Mouse (Mus musculus) liver, embryonic 14.5 days (tissue): ENCODE data around the gene Tmem219. TPM values are rescaled to one million over a fixed set of nuclear protein-coding genes. Genes with fewer than 3 reads are reported as not detected.

Experiments
- ATAC-seq: fragments of 200-750 bp; cut with Nextera tagmentation; 2 replicates; pipeline ENCODE4 v1.8.0; 2017; ENCODE audit warnings: moderate number of reproducible peaks, mild to moderate bottlenecking, moderate library complexity; ENCODE audit not compliant: insufficient read depth
- DNase-seq, 3 experiments: peaks; one replicate each; pipeline ENCODE4 v3.0.0-alpha.2; 2012 to 2013; ENCODE audit warnings: low read depth in 3 of 3, low spot score in 3 of 3
- H3K27ac ChIP-seq: fragments of 300-500 bp; sonication (generic); 2 replicates; pipeline ENCODE4 v1.5.1; 2014; ENCODE audit warnings: moderate library complexity, mild to moderate bottlenecking, control low read depth, inconsistent platforms
- H3K27me3 ChIP-seq: fragments of 300-500 bp; sonication (generic); 2 replicates; pipeline ENCODE4 v1.6.1; 2014; ENCODE audit warnings: mild to moderate bottlenecking, low read length, moderate library complexity; ENCODE audit not compliant: control insufficient read depth, insufficient read depth
- H3K36me3 ChIP-seq: fragments of 300-500 bp; sonication (generic); replicated peaks from 2 replicates; pipeline ENCODE4 v1.6.1; 2014; ENCODE audit warnings: low read depth; ENCODE audit not compliant: control insufficient read depth, insufficient read depth
- H3K4me1 ChIP-seq, 2 experiments: fragments of 200-500 bp in 1 of 2; fragments of 300-500 bp in 1 of 2; sonication (generic) in 1 of 2; replicated peaks; 2 replicates each; pipeline ENCODE4 v1.6.1; 2012 to 2014; ENCODE audit warnings: antibody characterized with exemption in 1 of 2, inconsistent platforms in 1 of 2, low read length in 1 of 2; ENCODE audit not compliant: control insufficient read depth in 2 of 2, insufficient read depth in 2 of 2
- H3K4me2 ChIP-seq: fragments of 300-500 bp; sonication (generic); 2 replicates; pipeline ENCODE4 v1.6.1; 2014; ENCODE audit warnings: low read depth, mild to moderate bottlenecking, control low read depth, moderate library complexity
- H3K4me3 ChIP-seq, 2 experiments: fragments of 200-500 bp in 1 of 2; fragments of 300-500 bp in 1 of 2; sonication (generic) in 1 of 2; 2 replicates each; pipeline ENCODE4 v1.5.1; 2012 to 2014; ENCODE audit warnings: low read depth in 2 of 2, low read length in 2 of 2, mild to moderate bottlenecking in 2 of 2, control low read depth in 1 of 2, inconsistent platforms in 1 of 2, moderate library complexity in 1 of 2; ENCODE audit not compliant: insufficient read depth in 1 of 2
- H3K9ac ChIP-seq: fragments of 300-500 bp; sonication (generic); replicated peaks from 2 replicates; pipeline ENCODE4 v1.6.1; 2014; ENCODE audit warnings: mild to moderate bottlenecking, control low read depth, moderate library complexity
- H3K9me3 ChIP-seq: fragments of 300-500 bp; sonication (generic); 2 replicates; pipeline ENCODE4 v1.6.1; 2016; ENCODE audit warnings: low read length, mixed read lengths; ENCODE audit not compliant: control insufficient read depth
- CTCF ChIP-seq: IDR thresholded peaks from 2 replicates; pipeline ENCODE4 v1.5.1; 2016; ENCODE audit warnings: antibody characterized with exemption, low read depth, control low read depth
- EP300 ChIP-seq: IDR thresholded peaks from 2 replicates; pipeline ENCODE4 v1.6.1; 2016; ENCODE audit warnings: antibody characterized with exemption, low read depth
- WGBS: fragments of 180-500 bp; shearing (Covaris S2); extraction: QIAGEN DNeasy Blood & Tissue Kit; methylation state at CpG from one replicate; pipeline ENCODE4 v1.1.7; 2014; ENCODE audit not compliant: insufficient replicate concordance; 5-methylcytosine and 5-hydroxymethylcytosine counted together
- polyA plus RNA-seq, 2 experiments: library from polyadenylated mRNA; depleted of rRNA in 1 of 2; stranded (reverse) in 1 of 2; unstranded in 1 of 2; fragments of >200 nt; fragmentation: Nextera tagmentation in 1 of 2; extraction: Ambion mirVana in 1 of 2; gene quantifications; 2 replicates each; pipeline versions ENCODE4 v1.2.1 to v1.2.3; 2012 to 2014

Tmem219 gene
- polyA plus RNA-seq (2012; rRNA removed), result 10.8 and 15.3 TPM in 2 replicates
- 15.7 and 17.1 TPM in 2 replicates for polyA plus RNA-seq (2014; fragmentation: Nextera tagmentation; extraction: Ambion mirVana)

DNA sequence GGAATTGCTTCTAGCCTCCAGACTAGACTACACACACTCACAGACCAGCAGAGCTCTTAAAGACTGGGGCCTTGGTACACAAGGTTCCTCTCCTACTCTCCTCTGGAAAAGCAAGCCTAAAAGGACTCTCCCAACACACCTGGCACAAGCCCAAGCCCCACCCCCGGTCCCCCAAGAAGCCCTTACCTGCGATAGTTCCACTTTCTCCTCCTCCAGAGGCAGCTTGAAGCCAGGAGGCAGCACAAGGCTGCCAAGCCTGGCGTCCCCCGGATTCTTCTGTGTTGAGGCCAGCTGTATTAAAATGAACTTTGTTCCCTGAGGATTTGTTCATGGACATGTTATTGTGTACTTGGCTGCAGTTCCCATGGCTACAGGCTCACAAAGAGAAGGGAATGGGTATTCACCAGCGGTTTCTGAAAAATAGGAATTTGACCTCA is at the start of gene Tmem219:
TSS of gene Tmem219 (minus strand) at position 294 of the 437 bp plus-strand sequence.
- 0 out of 2 replicates have a peak within 1 kb of the TSS, but pooled peaks have one; percentile 11 for H3K4me2 ChIP-seq
- no peaks in the 10 kb centered on the region for H3K36me3 ChIP-seq
- H3K9ac ChIP-seq, result no peak within 1 kb of the TSS
- no peak within 1 kb of the TSS for H3K27ac ChIP-seq
- H3K4me3 ChIP-seq, result no peak within 1 kb of the TSS
- 61% methylated on average over 5 of the region's 5 CpGs for WGBS
- no peaks in the 10 kb centered on the region for H3K27me3 ChIP-seq
- no peaks in the 10 kb centered on the region for H3K9me3 ChIP-seq
- peaks cover 11 to 22% of the 10 kb centered on the region in 2 experiments for H3K4me1 ChIP-seq
- DNase-seq (no peak), ATAC-seq (no peak)
- TF ChIP-seq CTCF (no peak), EP300 (no peak)

DNA sequence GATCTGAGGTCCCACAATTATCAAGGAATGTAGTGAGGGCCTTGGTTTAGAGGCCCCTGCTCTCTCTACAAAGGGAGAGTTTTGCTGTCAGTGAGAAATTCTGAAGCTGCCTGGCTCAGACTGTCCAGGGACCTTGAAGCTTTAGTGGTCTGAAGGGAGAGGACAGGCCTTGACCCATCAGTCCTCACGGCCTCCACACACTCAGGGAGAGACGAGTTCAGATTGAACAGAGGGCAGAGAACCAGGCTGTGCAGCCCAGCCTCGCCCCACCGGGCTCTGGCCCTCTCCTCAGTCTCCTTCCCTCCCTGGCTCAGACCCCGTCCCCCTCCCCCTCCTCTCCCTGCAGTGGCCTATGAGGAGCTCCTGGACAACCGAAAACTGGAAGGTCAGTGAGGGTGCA is 44.6 kb upstream of the Tmem219 start:
- Histone ChIP-seq H3K4me1 (no peaks in the 10 kb centered on the region), H3K27ac (no peak overlapping the region), H3K9me3 (no peaks in the 10 kb centered on the region), H3K27me3 (no peaks in the 10 kb centered on the region; the same call in 1 of the 2 replicates), H3K4me2 (no peak overlapping the region), H3K36me3 (no peaks in the 10 kb centered on the region), H3K4me3 (no peak overlapping the region), H3K9ac (no peak overlapping the region)
- no peak for DNase-seq
- ATAC-seq, result no peak
- 48% methylated on average over 6 of the region's 6 CpGs for WGBS
- TF ChIP-seq EP300 (no peak), CTCF (no peak)

DNA sequence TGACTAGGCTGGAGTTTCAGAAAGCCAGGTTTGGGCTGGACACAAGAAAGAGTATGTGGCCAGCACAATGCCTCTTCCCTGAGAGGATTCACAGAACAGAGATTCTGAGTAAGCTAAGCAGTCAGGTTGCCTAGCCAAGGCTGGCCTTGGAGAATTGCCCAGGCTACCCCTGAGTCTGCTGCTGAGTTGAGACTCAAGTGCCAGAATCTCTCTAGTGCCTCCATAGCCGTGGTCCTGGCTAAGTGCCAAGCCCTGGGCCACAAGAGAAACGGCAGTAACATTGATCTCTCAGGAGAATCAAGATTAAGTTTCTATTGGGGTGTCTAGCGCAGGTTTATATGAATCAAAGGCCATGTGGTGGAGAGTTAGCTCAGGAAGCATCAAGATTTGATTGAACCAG is 42.9 kb upstream of the Tmem219 start:
- Histone ChIP-seq H3K4me1 (no peaks in the 10 kb centered on the region), H3K36me3 (no peaks in the 10 kb centered on the region), H3K9ac (no peak overlapping the region), H3K4me3 (no peak overlapping the region), H3K27ac (no peak overlapping the region), H3K27me3 (no peaks in the 10 kb centered on the region; the same call in 1 of the 2 replicates), H3K4me2 (no peak overlapping the region), H3K9me3 (no peaks in the 10 kb centered on the region)
- TF ChIP-seq CTCF (no peak), EP300 (no peak)
- ATAC-seq (no peak), DNase-seq (no peak)
- WGBS, result 39% methylated on average over 3 of the region's 3 CpGs

DNA sequence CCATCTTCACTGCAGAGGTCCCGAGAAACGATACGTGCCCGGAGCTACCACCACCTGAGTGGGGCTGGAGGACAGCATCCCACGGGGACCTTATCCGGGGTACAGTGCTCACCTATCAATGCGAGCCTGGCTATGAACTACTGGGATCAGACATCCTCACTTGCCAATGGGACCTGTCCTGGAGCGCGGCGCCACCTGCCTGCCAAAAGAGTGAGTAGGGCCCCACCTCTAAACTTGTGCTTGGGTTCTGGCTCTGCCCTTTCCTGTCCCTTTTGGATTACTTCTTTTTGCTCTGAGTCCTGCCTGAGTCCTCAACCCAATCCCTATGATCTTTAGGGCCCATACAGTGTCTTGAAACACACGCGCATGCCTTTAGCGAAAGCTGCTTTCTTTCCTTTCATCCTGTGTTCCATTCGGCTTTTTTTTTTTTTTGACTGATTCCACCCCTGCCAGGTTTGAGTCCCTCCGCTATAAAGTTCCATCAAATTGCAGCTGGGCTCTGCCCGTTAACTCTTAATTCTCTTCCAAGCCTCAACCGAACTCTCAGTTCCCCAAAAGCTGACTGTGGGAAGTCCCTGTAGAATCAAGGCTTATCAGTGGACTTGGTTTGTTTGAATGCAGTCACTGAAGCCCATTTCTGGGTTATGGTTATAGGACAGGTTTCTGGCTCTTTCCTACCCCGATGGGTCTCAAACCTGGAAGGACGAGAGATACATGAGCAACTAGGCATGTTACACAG is 41.0 kb upstream of the Tmem219 start:
- DNase-seq (no peak), ATAC-seq (no peak)
- Histone ChIP-seq H3K27me3 (no peaks in the 10 kb centered on the region; the same call in 1 of the 2 replicates), H3K27ac (no peak overlapping the region), H3K4me1 (no peaks in the 10 kb centered on the region), H3K9ac (no peak overlapping the region), H3K9me3 (no peaks in the 10 kb centered on the region), H3K4me3 (no peak overlapping the region), H3K4me2 (no peak overlapping the region), H3K36me3 (no peaks in the 10 kb centered on the region)
- TF ChIP-seq EP300 (no peak), CTCF (peak; percentile 78)
- 26% methylated on average over 19 of the region's 19 CpGs for WGBS

DNA sequence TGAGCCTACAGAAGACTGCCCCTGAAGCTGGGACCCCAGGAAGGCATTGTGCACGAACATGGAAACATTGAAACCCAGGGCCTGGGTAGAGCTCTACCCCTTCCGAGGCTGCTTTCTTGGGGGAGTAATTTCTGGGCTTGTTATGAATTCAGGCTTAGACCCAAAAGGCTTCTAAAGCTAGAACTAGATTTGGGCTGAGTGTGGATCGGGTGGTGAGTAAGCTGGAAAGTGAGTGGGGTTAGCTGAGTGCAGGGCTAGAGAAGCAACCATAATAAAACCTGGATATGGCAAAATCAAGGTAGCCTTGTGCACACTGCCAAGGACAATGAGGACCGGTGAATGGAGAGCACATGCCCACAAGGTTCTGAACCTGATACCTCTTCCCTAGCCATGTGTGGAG is 39.2 kb upstream of the Tmem219 start:
- H3K4me2 ChIP-seq, result no peak overlapping the region
- TF ChIP-seq EP300 (no peak), CTCF (no peak)
- H3K9ac ChIP-seq, result no peak overlapping the region
- DNase-seq (no peak), ATAC-seq (no peak)
- H3K9me3 ChIP-seq, result no peaks in the 10 kb centered on the region
- no peaks in the 10 kb centered on the region; the same call in 1 of the 2 replicates for H3K27me3 ChIP-seq
- no peaks in the 10 kb centered on the region for H3K4me1 ChIP-seq
- H3K36me3 ChIP-seq, result no peaks in the 10 kb centered on the region
- 70% methylated on average over 4 of the region's 4 CpGs for WGBS
- no peak overlapping the region for H3K27ac ChIP-seq
- no peak overlapping the region for H3K4me3 ChIP-seq
